Mouse (Mus musculus) left cerebral cortex, postnatal 14 days (tissue): ENCODE measurements at regions not wholly inside any gene's neighbourhood (a gene's known extent, or its start where the extent isn't known, plus 50 kb on each side); places are given as distances from the start of the nearest gene placed in this dataset.

Experiments used
- DNase-seq, 2 experiments: peaks; one replicate each; pipeline ENCODE4 v3.0.0; 2021 to 2022; ENCODE audit warnings: low spot score in 2 of 2, mixed read lengths in 1 of 2
- intact Hi-C: fragments of 180-260 bp; cut with DNase I; formaldehyde crosslinking; loops from one replicate; pipeline ENCODE4 v1.15.1; 2025

GRCm38 (mm10) chr15:11774717-11775116 is 132.4 kb downstream of the Npr3 start:
- DNase-seq: no peak
- intact Hi-C loops: no loop called here

GRCm38 (mm10) chr15:11770596-11770995 is 136.5 kb downstream of the Npr3 start:
- DNase-seq: no peak
- intact Hi-C loops: no loop called here

GRCm38 (mm10) chr15:11757963-11758362 is 149.1 kb downstream of the Npr3 start:
- no peak for DNase-seq
- intact Hi-C loops: no loop called here

- intact Hi-C loops: no loop called here
- DNase-seq: no peak
Measured at GRCm38 (mm10) chr15:11756786-11757185, 150.3 kb downstream of the Npr3 start.

- intact Hi-C loops: loop anchor here (1.0 to 2.0 kb wide), 2 partner anchors 154 to 213 kb away; partner anchors contain the start of gene Npr3
- peak; percentile 66 to 68 for DNase-seq
Measured at GRCm38 (mm10) chr15:11753216-11753615, 153.9 kb downstream of the Npr3 start.

- intact Hi-C loops: no loop called here
- no peak for DNase-seq
Measured at GRCm38 (mm10) chr15:11750893-11751292, 156.2 kb downstream of the Npr3 start.

- DNase-seq: peak in 1 of 2 experiments; percentile 30
- intact Hi-C loops: loop anchor here (10.0 kb wide), 1 partner anchor 145 kb away; no protein-coding TSS in a partner anchor
Measured at GRCm38 (mm10) chr15:11749509-11749908, 157.6 kb downstream of the Npr3 start.

- intact Hi-C loops: loop anchor here (10.0 kb wide), 1 partner anchor 144 kb away; no protein-coding TSS in a partner anchor
- DNase-seq: no peak
Measured at GRCm38 (mm10) chr15:11748306-11748705, 158.8 kb downstream of the Npr3 start.

- intact Hi-C loops: loop anchor here (10.0 kb wide), 1 partner anchor 142 kb away; no protein-coding TSS in a partner anchor
- no peak for DNase-seq
Measured at GRCm38 (mm10) chr15:11746754-11747153, 160.3 kb downstream of the Npr3 start.

GRCm38 (mm10) chr15:11745629-11746372 is 161.3 kb downstream of the Npr3 start:
- intact Hi-C loops: loop anchor here (10.0 kb wide), 1 partner anchor 141 kb away; no protein-coding TSS in a partner anchor

GRCm38 (mm10) chr15:11744903-11745302 is 162.2 kb downstream of the Npr3 start:
- peak in 1 of 2 experiments; percentile 9 for DNase-seq
- intact Hi-C loops: loop anchor here (10.0 kb wide), 1 partner anchor 140 kb away; no protein-coding TSS in a partner anchor

More at GRCm38 (mm10) chr15:11745629-11746372, 161.3 kb downstream of the Npr3 start:
- no peak for DNase-seq

GRCm38 (mm10) chr15:11744296-11744695 is 162.8 kb downstream of the Npr3 start:
- no peak for DNase-seq
- intact Hi-C loops: loop anchor here (10.0 kb wide), 1 partner anchor 139 kb away; no protein-coding TSS in a partner anchor

GRCm38 (mm10) chr15:11742820-11743219 is 164.3 kb downstream of the Npr3 start:
- intact Hi-C loops: loop anchor here (10.0 kb wide), 1 partner anchor 138 kb away; no protein-coding TSS in a partner anchor
- no peak for DNase-seq

GRCm38 (mm10) chr15:11742346-11742729 is 164.7 kb downstream of the Npr3 start:
- intact Hi-C loops: loop anchor here (10.0 kb wide), 1 partner anchor 138 kb away; no protein-coding TSS in a partner anchor
- no peak for DNase-seq

GRCm38 (mm10) chr15:11741598-11742345 is 165.3 kb downstream of the Npr3 start:
- no peak for DNase-seq
- intact Hi-C loops: loop anchor here (10.0 kb wide), 1 partner anchor 137 kb away; no protein-coding TSS in a partner anchor

- intact Hi-C loops: no loop called here
- DNase-seq: no peak
Measured at GRCm38 (mm10) chr15:11737436-11738000, 169.6 kb downstream of the Npr3 start.

- intact Hi-C loops: no loop called here
- DNase-seq: no peak
Measured at GRCm38 (mm10) chr15:11734639-11735265, 172.3 kb downstream of the Npr3 start.

GRCm38 (mm10) chr15:11729381-11729780 is 177.7 kb downstream of the Npr3 start:
- intact Hi-C loops: no loop called here
- DNase-seq: no peak
